Mouse (Mus musculus) Patski (cell line): ENCODE measurements at regions not wholly inside any gene's neighbourhood (a gene's known extent, or its start where the extent isn't known, plus 50 kb on each side); places are given as distances from the start of the nearest gene placed in this dataset.

Source experiments
- ATAC-seq: fragments of 100-300 bp; one replicate; pipeline ENCODE4 v1.8.0; 2021
- CTCF ChIA-PET: fragments of 350-600 bp; sonication (Branson Sonifier 250); formaldehyde crosslinking; loops from one replicate; lab custom pipeline; 2022; ENCODE audit warnings: inconsistent platforms; lab: Charles Lee
- POLR2A ChIA-PET: fragments of 350-600 bp; sonication (Branson Sonifier 250); formaldehyde crosslinking; loops from one replicate; lab custom pipeline; 2022; ENCODE audit warnings: antibody characterized with exemption, inconsistent platforms; lab: Charles Lee
- DNase-seq: peaks from one replicate; pipeline ENCODE4 v3.0.0-alpha.2; 2011; ENCODE audit warnings: low read depth, low spot score
- H3K27me3 ChIP-seq: fragments of 371-371 bp; one replicate; pipeline ENCODE4 v1.5.1; 2021
- CTCF ChIP-seq: fragments of 100-300 bp; IDR thresholded peaks from one replicate; pipeline ENCODE4 v1.5.1; 2021
- in situ Hi-C: fragments of 300-500 bp; cut with MboI; formaldehyde crosslinking; loops from 3 replicates; pipeline ENCODE4 v1.11.1; 2018; ENCODE audit warnings: low pct_unique_long_range_greater_than_20kb, mixed read lengths

DNA sequence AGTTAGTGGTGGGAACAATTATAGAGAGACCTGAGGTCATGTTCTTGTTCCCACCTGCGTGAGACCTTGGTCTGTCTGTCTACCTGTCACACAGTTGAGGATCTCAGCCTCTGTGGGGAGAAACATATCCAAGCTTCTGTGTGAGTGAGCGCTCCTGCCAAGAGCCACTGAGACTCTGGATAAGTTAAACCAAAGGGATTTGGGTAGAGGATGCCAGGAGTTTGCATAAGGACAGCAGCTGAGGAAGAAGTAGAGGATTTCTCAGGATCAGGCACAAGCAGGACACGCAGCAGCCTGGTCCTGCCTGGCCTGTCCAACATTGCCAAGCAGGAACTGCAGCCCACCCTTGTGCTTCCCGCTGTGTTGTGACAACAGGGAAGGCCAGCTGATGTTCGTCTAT is 109.8 kb downstream of the Ddx1 start:
- ChIA-PET POLR2A (no interaction called here), CTCF (no interaction called here)
- H3K27me3 ChIP-seq, result no peaks in the 10 kb centered on the region
- in situ Hi-C loops, result no loop called here
- DNase-seq (no peak), ATAC-seq (no peak)
- TF ChIP-seq CTCF, result no peak

- CTCF ChIA-PET, result interaction anchor here (1.5 kb wide), 1 partner anchor 10 kb away, joined by 4 read pairs; no protein-coding TSS in a partner anchor
- in situ Hi-C loops, result loop anchor here (5.0 kb wide), 1 partner anchor 78 kb away; no protein-coding TSS in a partner anchor
- TF ChIP-seq CTCF, result no peak
- peak; percentile 64 for DNase-seq
- POLR2A ChIA-PET, result no interaction called here
- no peak for ATAC-seq
- H3K27me3 ChIP-seq, result no peaks in the 10 kb centered on the region
These were observed 114.8 kb downstream of the Ddx1 start for GRCm38 (mm10) chr12:13134168-13134567.

DNA sequence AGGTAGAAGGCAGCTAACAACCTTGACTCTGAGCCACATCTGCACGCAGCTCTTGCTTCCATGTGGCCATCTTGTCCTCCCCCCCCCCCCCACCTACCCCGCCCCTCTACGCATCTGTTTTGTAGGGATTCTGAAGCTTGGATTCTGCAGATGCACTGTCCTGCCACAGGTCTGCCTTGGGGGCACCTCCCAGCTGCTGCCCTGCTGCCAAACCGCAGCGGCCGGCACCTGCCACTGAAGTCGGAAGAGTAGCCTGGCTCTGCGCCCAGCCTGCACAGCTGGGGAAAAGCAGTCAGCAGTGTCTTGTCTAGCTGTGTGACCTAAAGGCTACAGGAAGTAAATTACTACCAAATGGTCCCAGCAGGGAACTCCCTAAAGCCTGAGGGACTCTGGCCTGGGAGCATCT is 119.3 kb downstream of the Ddx1 start:
- in situ Hi-C loops, result loop anchor here (5.0 kb wide), 1 partner anchor 83 kb away; no protein-coding TSS in a partner anchor
- TF ChIP-seq CTCF, result no peak
- CTCF ChIA-PET, result interaction anchor here (1.4 kb wide), 1 partner anchor 14 kb away, joined by 6 read pairs; no protein-coding TSS in a partner anchor
- POLR2A ChIA-PET, result no interaction called here
- ATAC-seq, result peak; percentile 79
- no peaks in the 10 kb centered on the region for H3K27me3 ChIP-seq
- peak; percentile 62 for DNase-seq

- CTCF ChIA-PET, result interaction anchor here (1.4 kb wide), 1 partner anchor 150 kb away, joined by 3 read pairs; no protein-coding TSS in a partner anchor
- in situ Hi-C loops, result no loop called here
These were observed 121.6 kb downstream of the Ddx1 start for GRCm38 (mm10) chr12:13127407-13127806.

DNA sequence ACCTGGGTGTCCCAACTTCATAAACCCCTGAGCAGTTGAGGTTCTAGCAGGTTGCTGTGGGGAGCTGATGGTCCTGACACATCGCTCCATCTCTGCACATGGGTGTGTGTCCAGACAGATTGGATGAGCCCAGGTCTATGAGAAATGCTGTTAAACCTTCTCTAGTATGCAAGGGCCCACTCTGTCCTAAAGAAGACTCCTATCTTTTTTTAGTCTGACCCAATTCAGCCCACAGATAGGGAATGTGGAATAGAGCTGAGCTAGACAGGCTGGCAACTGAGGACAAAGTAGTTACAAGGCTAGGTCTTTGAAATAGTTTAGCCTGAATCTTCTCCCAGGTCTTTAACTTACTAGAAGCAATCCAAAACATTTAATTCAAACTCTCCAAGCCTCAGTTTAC is 124.0 kb downstream of the Ddx1 start:
- no peaks in the 10 kb centered on the region for H3K27me3 ChIP-seq
- ChIA-PET POLR2A (no interaction called here), CTCF (interaction anchor here (1.0 kb wide), 1 partner anchor 13 kb away, joined by 3 read pairs; no protein-coding TSS in a partner anchor)
- in situ Hi-C loops, result no loop called here
- DNase-seq (no peak), ATAC-seq (no peak)
- TF ChIP-seq CTCF, result no peak

More at GRCm38 (mm10) chr12:13127407-13127806, 121.6 kb downstream of the Ddx1 start:
- no peaks in the 10 kb centered on the region for H3K27me3 ChIP-seq
- POLR2A ChIA-PET, result no interaction called here
- DNase-seq (no peak), ATAC-seq (no peak)
- no peak for TF ChIP-seq CTCF

GRCm38 (mm10) chr12:13122282-13122681 is 126.7 kb downstream of the Ddx1 start:
- H3K27me3 ChIP-seq, result no peaks in the 10 kb centered on the region
- no peak for TF ChIP-seq CTCF
- ATAC-seq, result no peak
- CTCF ChIA-PET, result no interaction called here
- in situ Hi-C loops, result no loop called here
- DNase-seq, result no peak
- POLR2A ChIA-PET, result no interaction called here

- TF ChIP-seq CTCF, result no peak
- in situ Hi-C loops, result no loop called here
- H3K27me3 ChIP-seq, result no peaks in the 10 kb centered on the region
- ATAC-seq (no peak), DNase-seq (no peak)
- CTCF ChIA-PET, result no interaction called here
- POLR2A ChIA-PET, result no interaction called here
These were observed 128.4 kb downstream of the Ddx1 start for GRCm38 (mm10) chr12:13120581-13120980.

- CTCF ChIA-PET, result interaction anchor here (1.3 kb wide), 1 partner anchor 11 kb away, joined by 3 read pairs; no protein-coding TSS in a partner anchor
- in situ Hi-C loops, result no loop called here
- DNase-seq (no peak), ATAC-seq (no peak)
- H3K27me3 ChIP-seq, result no peaks in the 10 kb centered on the region
- POLR2A ChIA-PET, result no interaction called here
- no peak for TF ChIP-seq CTCF
These were observed 129.4 kb downstream of the Ddx1 start for GRCm38 (mm10) chr12:13119653-13120052.

DNA sequence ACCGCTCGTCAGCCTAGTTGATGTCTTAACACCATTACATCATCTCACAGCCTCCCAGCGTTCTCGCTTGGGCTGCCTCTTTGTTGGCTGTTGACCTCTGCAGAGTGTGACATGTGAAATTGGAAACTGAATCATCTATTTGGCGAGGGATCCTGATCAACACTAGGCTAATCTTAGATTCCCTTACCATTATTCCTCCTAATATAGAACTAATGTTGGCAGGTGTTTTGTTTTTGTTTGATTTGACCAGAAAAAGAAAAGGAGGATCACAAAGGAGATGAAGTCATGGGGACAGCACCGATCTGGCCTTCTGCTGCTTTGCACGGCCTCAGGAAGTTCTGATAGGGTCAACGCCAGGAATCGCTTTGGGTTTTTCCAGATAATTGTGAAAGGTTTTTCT is 131.0 kb downstream of the Ddx1 start:
- no peaks in the 10 kb centered on the region for H3K27me3 ChIP-seq
- ATAC-seq (no peak), DNase-seq (no peak)
- ChIA-PET CTCF (interaction anchor here (1.8 kb wide), 1 partner anchor 18 kb away, joined by 4 read pairs; no protein-coding TSS in a partner anchor), POLR2A (no interaction called here)
- in situ Hi-C loops, result no loop called here
- no peak for TF ChIP-seq CTCF

DNA sequence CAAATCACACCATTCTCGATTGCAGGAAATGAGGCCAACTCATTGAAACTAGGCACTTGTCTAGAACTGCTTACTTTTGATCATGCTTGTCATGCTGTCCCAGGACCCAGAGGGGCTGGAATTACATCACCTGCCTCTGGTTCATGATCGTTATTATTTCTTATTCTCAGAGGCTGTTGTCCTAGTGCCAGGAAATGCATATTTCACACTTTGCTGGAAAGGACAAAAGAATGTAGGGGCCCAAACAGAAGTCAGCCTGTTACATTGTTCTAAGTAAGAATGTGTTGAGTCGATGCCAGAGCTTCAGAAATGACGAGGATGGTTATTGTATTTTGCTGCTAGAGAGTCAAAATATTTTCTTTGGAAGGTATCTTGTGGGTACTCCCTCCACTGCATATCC is 134.7 kb downstream of the Ddx1 start:
- no peak for ATAC-seq
- ChIA-PET CTCF (interaction anchor here (0.8 to 2.4 kb wide), 2 partner anchors 11 to 92 kb away, joined by 3 to 11 read pairs; no protein-coding TSS in a partner anchor), POLR2A (interaction anchor here (0.8 kb wide), 1 partner anchor 127 kb away, joined by 3 read pairs; no protein-coding TSS in a partner anchor)
- no peak for TF ChIP-seq CTCF
- DNase-seq, result no peak
- no peaks in the 10 kb centered on the region for H3K27me3 ChIP-seq
- in situ Hi-C loops, result no loop called here

DNA sequence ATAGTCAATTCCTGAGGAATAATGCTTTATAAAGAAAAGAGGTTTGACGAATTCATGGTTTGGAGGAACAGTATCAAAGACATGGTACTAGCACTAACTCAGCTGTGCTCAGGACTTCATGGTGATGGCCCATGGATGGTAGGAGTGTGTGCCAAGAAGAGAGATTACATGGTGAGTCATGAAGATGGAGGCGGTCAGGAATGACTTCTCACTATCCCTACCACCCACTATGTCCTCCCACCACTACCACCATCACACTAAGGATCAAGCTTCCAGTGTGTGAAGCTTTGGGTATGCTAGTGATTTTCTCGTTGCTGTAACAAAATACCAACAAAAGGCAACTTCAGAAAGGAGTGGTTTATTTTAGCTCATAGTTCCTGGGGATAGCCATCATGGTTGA is 142.1 kb downstream of the Ddx1 start:
- TF ChIP-seq CTCF, result no peak
- ChIA-PET CTCF (no interaction called here), POLR2A (interaction anchor here (0.6 kb wide), 1 partner anchor 99 kb away, joined by 5 read pairs; no protein-coding TSS in a partner anchor)
- no peak for DNase-seq
- no peaks in the 10 kb centered on the region for H3K27me3 ChIP-seq
- in situ Hi-C loops, result no loop called here
- ATAC-seq, result no peak
